Mouse (Mus musculus) mouse trophoblast stem cell (cell line): ENCODE measurements around the gene Armh3.

ENCODE experiments used
- in situ Hi-C, 2 experiments: fragments of 300-500 bp; cut with MseI, MboI; formaldehyde crosslinking; loops; 2 replicates in 1 of 2; 3 replicates in 1 of 2; pipeline ENCODE4 v1.15.1; 2025

The Armh3 gene

DNA sequence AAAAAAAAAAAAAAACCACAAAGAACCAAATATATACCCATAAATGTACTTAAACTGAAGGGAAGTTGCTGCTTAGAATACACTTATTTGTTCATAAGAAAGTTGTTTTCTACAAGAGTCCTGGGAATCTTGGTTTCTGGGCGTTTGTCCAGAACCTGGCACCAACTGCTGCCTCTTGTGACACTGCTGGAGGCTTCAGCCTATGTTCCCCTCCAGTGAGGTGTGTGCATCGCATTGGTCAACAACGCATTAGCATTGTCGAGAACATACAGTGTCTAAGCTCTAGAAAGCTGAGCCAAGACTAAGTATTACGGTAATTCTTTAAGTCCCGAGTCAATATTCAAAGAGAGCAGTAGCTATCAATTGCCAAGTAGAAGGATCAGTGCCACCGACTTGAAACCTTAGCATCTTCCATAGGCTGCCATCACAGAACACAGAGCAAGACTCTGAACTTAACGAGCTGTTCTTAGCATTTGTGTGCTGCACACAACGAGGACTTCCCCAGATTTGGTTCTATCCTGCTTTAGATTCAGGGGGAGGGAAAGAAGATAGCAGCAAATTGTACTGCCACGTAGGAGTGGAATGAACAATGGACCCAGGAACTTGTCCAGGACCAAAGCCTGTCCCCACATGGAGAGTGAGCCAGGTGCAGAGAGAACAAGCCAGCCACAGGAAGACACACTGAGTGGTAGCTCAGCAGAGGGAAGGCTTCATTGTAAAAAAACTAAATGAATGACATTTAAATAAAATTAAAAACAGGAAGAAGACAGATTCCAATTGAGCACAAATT, 86.9 kb downstream of the Armh3 start:
- in situ Hi-C loops, result no loop called here

DNA sequence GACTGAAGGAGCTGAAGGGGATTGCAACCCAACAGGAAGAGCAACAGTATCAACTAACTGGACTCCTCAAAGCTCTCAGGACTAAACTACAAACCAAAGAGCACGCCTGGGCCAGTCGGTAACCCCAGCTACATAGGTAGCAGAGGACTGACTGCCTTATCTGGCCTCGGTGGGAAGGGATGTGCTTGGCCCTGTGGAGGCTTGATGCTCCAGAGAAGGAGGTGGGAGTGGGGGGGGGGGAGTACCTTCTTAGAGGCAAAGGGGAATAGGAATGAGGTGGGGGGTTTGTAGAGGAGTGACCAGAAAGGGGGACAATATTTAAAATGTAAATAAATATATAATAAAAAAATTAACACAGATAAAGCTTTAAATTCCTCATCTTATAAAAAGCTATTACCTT, 90.0 kb downstream of the Armh3 start:
- in situ Hi-C loops, result no loop called here

DNA sequence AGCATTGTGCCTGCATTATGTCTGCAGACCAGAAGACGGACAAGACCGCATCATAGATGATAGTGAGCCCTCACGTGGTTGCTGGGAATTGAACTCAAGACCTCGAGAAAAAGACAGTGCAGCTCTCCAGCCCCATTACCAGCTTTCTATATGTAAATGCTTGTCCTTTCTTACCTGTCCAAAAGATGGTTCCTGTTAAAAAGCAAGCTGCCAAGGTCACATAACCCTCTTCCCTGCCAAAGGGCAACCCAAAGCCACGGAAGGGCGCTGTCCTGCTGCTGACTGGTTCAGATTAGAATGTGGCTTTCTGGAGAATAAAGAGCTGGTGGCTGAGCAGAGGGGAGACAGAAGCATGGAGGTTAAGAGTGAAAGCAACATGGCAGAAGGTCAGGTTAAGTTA, 90.9 kb downstream of the Armh3 start:
- in situ Hi-C loops, result no loop called here

DNA sequence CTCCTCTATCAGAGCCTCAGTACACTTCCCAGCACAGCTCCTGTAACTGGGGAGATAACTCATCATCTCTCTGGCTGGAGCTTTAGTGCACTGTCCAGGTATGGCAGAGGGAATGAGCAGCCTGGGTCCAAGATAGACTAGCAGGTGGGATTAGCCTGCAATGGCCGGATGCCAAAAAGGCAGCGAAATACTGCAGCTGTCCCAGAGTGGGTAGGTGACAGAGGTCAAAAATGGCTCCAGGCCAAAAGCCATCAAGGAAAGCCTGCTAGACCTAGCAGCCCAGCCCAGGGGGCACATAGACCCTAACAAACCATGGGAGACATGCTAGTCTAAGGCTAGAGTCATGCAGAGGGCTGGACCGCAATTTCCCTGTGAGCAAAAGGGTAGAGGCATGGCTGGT, 94.4 kb downstream of the Armh3 start:
- in situ Hi-C loops, result no loop called here

DNA sequence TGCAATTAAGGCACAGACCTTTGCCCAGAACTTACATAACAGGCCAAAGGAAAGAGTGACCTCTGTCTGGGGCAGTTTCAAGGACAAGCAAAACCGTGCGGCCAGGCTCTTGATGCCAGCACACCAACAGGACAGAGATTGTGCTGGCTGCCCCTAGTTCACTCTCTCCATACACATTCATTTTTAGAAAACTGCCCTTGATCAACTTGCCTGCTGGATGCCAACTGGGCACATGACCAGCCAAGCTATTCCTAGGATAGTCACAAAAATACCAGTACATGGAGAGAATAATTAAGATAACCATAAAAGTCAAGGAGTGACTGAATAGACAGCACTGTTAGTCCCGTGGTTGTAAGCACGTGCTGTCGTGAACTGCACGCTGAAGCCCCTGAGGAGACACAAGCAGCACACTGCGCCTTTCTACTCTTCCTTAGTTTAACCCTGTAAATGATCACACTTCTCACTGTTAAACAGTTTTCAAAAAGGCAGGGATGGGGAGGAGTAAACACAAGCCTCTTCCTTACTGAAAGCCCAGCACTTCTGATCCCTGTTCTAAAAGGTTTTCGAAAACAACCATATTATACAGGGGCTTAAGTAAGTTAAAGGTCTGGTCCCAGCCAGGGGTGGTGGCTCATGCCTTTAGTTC, 95.8 kb downstream of the Armh3 start:
- in situ Hi-C loops, result no loop called here

DNA sequence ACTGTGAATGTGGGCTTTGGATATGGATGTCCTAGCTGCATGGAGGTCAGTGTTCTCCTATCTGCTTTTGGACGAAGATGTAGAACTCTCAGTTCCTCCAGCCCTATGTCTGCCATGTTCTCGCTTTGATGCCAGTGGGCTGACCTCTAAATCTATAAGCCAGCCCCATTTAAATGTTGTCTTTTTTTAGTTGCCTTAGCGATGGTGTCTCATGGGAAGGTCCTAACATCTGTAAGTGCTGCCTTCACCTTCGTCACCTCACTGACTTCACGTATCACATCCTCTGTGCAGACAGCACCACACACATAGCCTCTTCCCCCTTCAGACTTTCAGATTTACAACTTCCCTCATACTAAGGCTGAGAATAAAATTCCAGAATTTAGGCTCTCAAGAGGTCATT, 97.5 kb downstream of the Armh3 start:
- in situ Hi-C loops, result no loop called here

DNA sequence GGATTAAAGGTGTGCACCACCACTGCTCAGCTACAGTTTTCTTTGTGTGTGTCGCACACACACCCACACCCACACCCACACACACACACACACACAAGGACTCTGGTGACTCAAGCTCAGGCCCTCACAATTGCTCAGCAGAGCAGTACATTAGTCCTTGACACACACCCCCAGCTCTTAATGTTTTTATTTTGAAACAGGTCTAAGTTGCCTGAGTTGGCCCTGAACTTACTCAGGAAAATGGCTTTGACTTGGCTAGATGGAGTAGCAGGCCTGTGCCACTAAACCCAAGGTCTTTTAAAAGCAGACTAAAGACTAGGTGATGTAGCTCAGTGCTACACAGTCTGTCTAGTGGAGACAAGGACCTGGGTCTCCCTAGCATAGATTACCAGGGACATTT, 102.6 kb downstream of the Armh3 start:
- in situ Hi-C loops, result no loop called here

DNA sequence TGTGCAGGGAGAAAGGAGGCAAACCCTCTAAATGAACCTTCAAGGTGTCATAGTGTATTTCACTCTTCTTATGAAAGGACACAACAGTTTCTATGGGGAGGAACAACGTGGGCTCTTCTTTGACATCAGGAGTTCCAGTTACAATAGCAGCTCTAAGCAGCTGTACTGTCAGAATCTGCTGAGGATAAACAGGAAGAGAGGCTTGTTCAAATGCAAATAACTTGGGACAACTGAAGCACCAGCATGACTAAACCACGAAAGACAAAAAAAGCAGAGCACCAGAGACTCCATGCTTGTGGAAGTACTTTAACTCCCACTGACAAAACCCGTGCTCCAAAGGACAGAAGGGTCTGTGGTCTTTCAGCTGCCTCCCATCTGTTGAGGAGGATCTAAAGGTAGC, 116.2 kb downstream of the Armh3 start:
- in situ Hi-C loops, result no loop called here

DNA sequence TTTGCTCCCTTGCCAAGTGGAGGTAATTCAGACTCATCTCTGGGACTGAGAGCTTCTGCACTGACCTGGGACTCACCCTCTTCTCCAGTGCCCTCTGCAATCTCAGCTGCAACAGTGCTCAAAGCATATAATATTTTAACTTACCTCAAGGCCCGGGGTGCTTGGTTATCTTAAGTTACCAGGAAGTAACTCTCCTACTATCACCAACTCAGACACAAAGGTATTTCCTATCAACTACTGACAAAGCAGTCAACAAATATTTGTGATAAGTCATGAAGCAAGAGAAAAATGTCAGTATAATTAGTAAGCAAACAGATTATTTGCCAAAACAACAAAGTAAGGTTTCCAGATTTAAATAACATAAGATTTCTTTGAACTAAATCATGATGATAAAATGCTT, 125.0 kb downstream of the Armh3 start:
- in situ Hi-C loops, result no loop called here

DNA sequence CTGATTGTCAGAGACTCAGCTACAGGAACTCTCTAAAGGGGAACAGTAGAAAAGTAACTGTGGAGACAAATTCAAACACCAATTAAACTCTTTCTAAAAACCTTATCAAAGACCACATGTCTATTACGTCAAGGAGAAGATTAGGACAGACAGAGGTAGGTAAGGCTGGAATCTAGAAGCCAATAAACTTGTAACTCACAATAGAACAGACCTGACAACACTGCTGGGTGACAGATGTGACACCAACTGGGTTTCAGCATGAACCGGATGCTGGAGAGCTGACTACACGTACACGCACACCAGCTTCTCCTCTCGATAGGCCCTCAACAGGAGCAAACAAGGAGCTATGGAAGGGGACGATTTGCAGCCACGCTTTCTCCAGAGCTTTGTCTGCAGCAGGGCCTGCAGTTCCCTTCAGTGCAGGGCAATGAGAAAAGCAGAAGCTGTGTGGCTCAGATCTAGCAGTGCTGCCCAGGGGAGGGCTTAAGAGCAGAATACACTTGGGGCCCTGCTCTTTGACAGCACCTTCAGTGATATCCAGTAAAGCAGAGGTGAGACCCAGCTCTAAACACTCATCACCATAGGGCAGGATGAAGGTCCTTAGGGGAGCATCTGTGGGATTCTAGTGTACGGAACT, 142.9 kb downstream of the Armh3 start:
- in situ Hi-C loops, result no loop called here

DNA sequence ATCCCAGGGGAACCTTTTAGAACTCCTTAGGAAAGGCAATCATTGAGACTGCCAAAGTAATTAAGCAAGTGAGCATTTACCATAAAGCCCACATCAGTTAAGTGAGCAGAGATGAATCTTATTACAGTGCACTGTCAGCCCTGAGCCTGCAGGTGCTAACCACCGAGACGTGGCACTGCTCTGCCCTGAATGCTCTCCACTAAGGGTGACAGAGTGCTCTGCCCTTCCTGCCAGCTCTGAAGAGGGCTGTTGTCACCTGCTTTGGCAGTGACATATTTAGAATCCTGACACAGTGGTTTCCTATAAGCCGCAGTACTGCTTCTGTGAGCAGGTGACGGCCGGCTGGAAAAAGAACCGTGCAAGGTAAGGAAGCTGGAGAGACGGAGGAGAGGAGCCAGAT, 143.8 kb downstream of the Armh3 start:
- in situ Hi-C loops, result no loop called here

DNA sequence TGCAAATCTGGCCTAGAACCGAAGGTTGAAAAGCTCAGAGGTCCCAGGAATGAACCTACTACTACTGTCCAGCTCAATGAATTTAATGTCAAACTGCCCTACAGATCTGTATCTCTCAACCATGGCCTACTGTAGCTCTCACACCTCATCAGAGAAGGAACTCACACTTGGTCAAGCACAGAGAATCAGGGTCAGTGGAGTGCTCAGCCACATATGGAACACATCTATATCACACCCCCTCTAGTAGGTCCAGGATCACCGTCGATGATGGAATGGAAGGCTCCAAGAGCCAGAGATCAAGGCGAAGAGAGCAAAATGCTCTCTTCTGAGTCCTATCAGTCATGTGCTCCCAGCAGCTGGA, 150.6 kb downstream of the Armh3 start:
- in situ Hi-C loops, result no loop called here

DNA sequence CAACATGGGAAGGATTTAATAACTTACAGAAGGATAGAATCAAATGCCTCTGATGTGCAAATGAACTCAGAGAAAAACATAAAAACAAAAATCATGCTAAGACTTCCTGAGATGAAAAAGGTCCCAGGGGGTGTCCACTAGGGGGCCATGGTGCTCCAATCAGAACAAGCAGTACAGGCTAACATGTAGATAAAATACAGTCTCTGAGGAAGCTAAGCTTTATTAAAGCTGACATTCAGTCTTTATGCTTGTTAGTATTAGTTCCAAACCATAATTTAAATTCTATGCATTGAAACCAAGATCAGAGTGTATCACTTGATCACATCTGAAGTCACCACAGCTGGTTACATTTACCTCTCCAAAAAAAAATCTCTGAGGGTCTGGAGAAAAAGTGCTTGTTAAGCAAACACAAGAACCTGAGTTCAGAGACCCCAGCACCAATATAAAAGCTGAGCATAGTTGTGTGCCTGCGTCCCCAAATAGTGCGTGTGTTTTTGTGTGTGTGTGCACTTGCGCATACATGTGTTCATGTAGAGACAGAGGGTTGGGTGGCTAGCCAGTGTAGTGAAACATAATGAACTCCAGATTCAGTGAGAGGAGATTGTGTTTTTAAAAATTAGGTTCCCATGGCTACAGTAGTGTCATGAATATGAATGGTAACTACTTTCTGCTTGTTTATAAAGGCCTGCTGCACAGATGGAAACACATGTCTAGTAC, 151.1 kb downstream of the Armh3 start:
- in situ Hi-C loops, result no loop called here

DNA sequence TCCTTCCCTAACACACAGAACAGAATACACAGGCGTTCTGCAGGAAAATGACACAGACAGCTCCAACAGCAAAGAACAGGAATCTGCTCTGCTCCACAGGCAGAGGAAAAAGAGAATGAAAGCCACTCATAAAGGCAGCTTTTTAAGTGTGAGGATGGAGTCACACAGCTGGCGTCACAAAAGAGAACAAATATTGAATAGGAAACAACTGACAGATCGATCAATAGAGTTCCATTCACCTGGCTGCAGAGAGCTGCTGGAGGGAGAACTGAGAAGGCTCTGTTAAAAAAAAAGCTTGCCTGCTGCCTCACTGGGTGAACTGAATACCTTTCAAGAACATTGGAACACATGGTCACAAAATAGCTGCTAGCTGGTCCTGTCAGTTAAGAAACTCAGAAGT, 154.1 kb downstream of the Armh3 start:
- in situ Hi-C loops, result no loop called here

DNA sequence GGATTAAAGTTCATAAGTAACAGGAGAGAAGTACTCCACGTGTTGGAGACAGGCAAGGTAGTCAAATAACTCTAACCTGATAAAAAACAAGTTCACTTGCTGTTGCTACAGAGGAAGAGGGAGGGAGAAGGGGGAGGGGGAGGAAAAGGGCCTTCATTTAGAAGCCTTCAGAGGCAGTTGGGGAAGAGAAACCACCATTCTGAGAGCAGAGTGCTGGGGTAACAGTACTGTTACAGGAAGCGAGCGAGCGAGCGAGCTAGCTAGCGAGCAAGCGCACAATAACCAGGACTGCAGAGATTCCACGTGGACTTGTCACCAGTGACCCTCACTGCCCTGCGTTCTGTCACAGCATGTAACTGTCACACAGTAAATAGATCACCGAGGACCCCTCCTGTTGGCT, 154.9 kb downstream of the Armh3 start:
- in situ Hi-C loops, result no loop called here

DNA sequence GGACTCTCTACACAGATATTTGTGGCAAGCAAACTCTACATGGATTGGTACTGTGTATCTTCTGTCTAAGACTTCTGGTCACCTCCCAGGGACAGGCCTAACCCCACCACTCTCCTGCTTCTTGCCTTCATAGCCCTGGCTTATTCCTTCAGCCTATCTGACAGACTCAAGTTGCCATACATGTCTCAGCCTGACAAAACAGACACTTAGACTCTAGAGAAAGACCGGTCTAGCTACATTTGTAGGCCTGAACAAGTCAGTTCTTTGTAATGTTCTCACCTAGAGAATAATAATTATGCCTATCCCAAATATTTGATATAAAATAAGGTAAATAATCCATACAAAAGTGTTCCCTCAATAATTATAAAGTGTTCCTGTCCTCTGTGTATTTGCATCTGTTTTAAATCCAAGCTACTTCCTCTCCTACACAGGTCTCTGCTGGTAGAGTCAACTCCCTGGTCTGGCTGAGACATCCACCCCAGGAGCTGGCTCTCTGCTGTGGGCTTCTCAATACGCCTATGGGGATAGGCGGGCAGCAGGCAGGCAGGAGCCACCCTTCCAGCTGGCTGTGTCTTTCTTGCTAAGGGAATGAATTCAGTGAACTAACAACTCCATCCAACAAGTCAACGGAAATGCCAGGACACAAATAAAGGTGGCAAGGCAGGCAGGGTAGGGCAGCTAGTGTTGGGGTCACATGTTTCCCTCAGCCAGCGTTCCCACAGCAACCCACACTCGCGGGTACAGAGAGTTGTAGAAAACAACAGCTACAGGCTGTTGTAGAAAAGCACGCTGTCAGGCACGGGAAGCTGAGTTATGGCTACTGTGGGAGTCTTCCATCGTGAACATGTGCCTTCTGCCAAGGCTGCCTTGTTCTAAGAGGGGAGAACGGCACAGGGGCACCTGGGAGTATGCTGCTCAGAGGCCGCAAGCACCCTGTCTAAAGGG, 161.0 kb downstream of the Armh3 start:
- in situ Hi-C loops, result no loop called here

DNA sequence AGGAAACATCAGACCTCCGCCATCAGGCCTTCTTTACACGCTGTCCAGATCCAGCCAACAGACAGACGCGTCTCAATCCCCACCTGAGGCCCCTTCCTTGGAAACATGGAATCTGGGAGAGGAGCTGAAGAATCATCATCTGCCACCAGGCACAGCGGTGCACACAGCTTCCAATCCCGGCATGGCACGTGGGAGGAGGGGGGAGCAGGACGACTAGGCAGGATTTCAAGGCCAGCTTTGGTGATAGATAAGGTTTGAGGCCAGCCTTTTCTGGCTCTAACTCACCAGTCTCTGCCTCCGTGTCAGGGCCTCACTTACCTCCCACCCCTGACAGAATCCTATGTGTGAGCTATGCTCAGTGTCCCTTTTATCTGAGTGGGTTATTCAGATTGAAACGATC, 162.8 kb downstream of the Armh3 start:
- in situ Hi-C loops, result no loop called here

DNA sequence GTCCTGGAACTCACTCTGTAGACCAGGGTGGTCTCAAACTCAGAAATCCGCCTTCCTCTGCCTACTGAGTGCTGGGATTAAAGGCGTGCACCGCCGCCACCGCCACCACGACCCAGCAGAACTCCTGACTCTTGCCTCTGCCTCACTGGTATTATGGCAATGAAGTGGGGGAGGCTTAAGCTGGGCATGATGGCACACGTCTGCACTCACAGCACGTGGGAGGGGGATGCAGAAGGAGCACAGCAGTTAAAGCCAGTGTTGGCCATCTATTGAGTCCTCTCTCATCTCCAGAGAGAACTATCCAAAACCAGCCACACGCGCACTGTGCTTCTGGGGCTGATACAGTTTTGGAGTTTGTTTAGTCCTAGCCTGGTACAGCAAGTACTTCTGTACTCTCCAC, 164.6 kb downstream of the Armh3 start:
- in situ Hi-C loops, result no loop called here

DNA sequence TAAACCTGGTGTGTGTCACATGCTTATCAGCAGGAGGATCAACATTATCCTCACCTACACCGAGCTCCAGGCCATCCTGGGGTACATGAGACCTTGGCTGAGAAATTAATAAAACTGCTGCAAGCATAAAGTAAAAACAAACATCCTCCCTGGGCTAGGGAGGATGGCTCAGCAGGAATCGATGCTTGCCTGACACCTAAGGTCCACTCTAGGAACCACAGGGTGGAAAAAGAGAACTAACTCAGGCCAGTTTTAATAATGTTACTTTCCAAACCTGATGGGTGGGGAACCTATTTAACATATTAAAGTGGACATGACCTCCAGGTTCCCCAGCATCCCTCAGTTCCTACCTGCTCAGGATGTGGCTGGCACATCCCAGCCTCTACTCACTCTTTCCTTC, 167.6 kb downstream of the Armh3 start:
- in situ Hi-C loops, result no loop called here

DNA sequence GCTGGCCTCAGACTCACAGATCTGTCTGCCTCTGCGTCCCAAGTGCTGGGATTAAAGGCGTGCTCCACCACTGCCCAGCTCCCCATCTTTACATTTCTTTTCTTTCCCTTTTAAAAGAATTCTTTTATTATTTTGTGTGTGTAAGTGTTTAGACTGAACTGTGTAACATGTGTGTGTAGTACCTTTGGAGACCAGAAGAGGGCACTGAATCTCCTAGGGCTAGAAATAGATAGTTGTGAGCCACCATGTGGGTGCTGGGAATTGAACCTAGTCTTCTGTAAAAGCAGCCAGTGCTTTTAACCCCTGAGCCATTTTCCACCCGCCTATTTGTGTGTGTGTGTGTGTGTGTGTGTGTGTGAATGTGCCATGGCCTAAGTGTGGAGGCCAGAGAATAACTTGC, 170.6 kb downstream of the Armh3 start:
- in situ Hi-C loops, result no loop called here

DNA sequence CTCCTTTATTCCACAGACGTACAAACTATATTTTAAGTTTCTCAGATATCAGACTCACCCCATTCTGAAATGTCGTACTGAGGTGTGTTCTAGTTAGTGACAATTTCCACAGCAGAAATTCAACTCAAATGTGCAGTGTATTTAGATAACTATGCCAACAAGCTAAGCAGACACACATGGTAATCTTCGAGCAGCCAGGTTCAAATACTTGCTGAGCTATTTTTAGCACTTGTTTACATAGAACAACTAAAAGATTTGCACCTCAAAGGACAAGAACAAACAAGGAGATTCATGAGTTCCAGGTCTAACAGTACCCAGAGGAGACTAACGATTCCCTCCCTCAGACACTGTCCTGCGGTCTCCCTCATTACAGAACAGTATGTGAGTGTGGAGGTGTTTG, 171.2 kb downstream of the Armh3 start:
- in situ Hi-C loops, result no loop called here
